Mouse (Mus musculus) embryonic fibroblast, embryonic 13.5 days (primary cell): ENCODE measurements at regions not wholly inside any gene's neighbourhood (a gene's known extent, or its start where the extent isn't known, plus 50 kb on each side); places are given as distances from the start of the nearest gene placed in this dataset.

Experiments
- CTCF ChIP-seq: IDR thresholded peaks from 2 replicates; pipeline ENCODE4 v1.5.1; 2011; ENCODE audit warnings: mild to moderate bottlenecking, control low read depth, low read length, moderate library complexity, borderline replicate concordance; ENCODE audit not compliant: insufficient read depth
- POLR2A ChIP-seq: IDR thresholded peaks from 2 replicates; pipeline ENCODE4 v1.6.1; 2011; ENCODE audit warnings: low read depth, mild to moderate bottlenecking, control low read depth, low read length, moderate library complexity

DNA sequence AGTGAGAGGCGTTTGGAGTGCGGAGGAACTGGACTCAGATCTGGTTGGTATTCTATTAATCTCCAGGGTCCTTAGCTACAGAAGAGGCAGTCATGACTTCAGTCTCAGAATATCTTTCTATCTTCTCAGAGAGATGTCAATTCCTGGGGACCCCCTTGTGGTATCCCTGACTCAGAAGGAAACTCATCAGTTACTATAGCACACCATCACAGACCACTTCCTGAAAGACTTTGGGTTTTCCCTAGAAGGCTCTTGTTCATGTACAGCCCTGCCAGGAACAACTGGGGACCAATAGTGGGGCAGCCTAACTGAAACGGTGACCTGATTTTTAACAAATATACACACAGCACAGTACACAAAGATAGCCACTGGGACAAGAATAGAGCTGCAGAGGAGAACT, 279.6 kb downstream of the Ets1 start:
- TF ChIP-seq POLR2A, result no peak
- no peak for TF ChIP-seq CTCF
